In genomic region chrX:74270902-74271551, GRCm38 (mm10) we compare ENCODE assay signal across 8 mouse cellular contexts. TPM values are rescaled to one million over a fixed set of nuclear protein-coding genes. Genes with fewer than 3 reads are reported as not detected.
DNase-seq lines count a peak whose midpoint lies in the region; ATAC-seq and TF ChIP-seq lines count a peak whose summit lies in the region.

No protein-coding gene starts in this region.

- WGBS in hindbrain, embryonic 12.5 days = 14% methylated on average over 27 of the region's 27 CpGs
- 15% methylated on average over 27 of the region's 27 CpGs for WGBS in midbrain, postnatal 0 days

- H3K4me2 ChIP-seq in hindbrain, embryonic 12.5 days (replicated peaks) = peak overlapping the region; percentile 59
- peak overlapping the region; percentile 55 for H3K4me2 ChIP-seq in midbrain, postnatal 0 days (ENCODE audit: low read depth, low read length, poor library complexity, severe bottlenecking)

- peak; percentile 45 for DNase-seq in cerebellum, adult 9-11 months
- DNase-seq in cerebellum, adult 11 months = no peak
- DNase-seq in MN1 (ENCODE audit: low spot score) = peak; percentile 62
- peak; percentile 45 for DNase-seq in liver
- peak; percentile 51 for DNase-seq in midbrain, postnatal 0 days (ENCODE audit: low spot score)
- DNase-seq in right cerebral cortex, postnatal 36 days (ENCODE audit: low spot score in 2 of 2) = no peak

- no peaks in the 10 kb centered on the region for H3K27me3 ChIP-seq in hindbrain, embryonic 12.5 days
- H3K27me3 ChIP-seq in midbrain, postnatal 0 days (ENCODE audit: insufficient read depth, low read length) = no peaks in the 10 kb centered on the region

- H3K27ac ChIP-seq in hindbrain, embryonic 12.5 days = peak overlapping the region; percentile 48
- H3K27ac ChIP-seq in midbrain, postnatal 0 days (ENCODE audit: low read depth, low read length) = peak overlapping the region; percentile 57; the same call in 1 of the 2 replicates

- peaks cover 6% of the 10 kb centered on the region; the same call in 1 of the 2 replicates for H3K4me1 ChIP-seq in hindbrain, embryonic 12.5 days
- no peaks in the 10 kb centered on the region for H3K4me1 ChIP-seq in midbrain, postnatal 0 days (ENCODE audit: insufficient read depth, low read length)

- peak; percentile 37 for ATAC-seq in erythroblast, adult 5-6 weeks (replicated peaks; ENCODE audit: low FRiP score, poor library complexity, severe bottlenecking)
- no peak for ATAC-seq in hindbrain, embryonic 12.5 days (ENCODE audit: low FRiP score)
- no peak for ATAC-seq in midbrain, postnatal 0 days (ENCODE audit: low FRiP score)

- H3K9me3 ChIP-seq in hindbrain, embryonic 12.5 days (replicated peaks) = no peaks in the 10 kb centered on the region; the same call in 1 of the 2 replicates
- no peaks in the 10 kb centered on the region for H3K9me3 ChIP-seq in midbrain, postnatal 0 days (ENCODE audit: low read length)

- H3K9ac ChIP-seq in hindbrain, embryonic 12.5 days = peak overlapping the region; percentile 77
- H3K9ac ChIP-seq in midbrain, postnatal 0 days (replicated peaks; ENCODE audit: low read length, poor library complexity, severe bottlenecking) = peak overlapping the region; percentile 48

- peaks cover 3% of the 10 kb centered on the region; the same call in 1 of the 2 replicates for H3K36me3 ChIP-seq in hindbrain, embryonic 12.5 days
- no peaks in the 10 kb centered on the region; the same call in 1 of the 2 replicates for H3K36me3 ChIP-seq in midbrain, postnatal 0 days (ENCODE audit: insufficient read depth, low read length)

- peak; percentile 18; the same call in 1 of the 2 replicates for TF ChIP-seq CTCF in midbrain, postnatal 0 days (IDR thresholded peaks at IDR 0.05)

- H3K4me3 ChIP-seq in hindbrain, embryonic 12.5 days = peak overlapping the region; percentile 51
- H3K4me3 ChIP-seq in midbrain, postnatal 0 days (ENCODE audit: low read depth, low read length) = peak overlapping the region; percentile 49

RNA-seq across cellular contexts. Expression of gene Rpl10, which starts 0.4 kb away (rescaled TPM):
- 743 and 770 TPM in 2 replicates for total RNA-seq in erythroblast, adult 5-6 weeks (2015; ENCODE audit: low replicate concordance)
- total RNA-seq in erythroblast, adult 5-6 weeks (2017; ENCODE audit: low replicate concordance) = 310 and 397 TPM in 2 replicates
- 520 and 550 TPM in 2 replicates for polyA plus RNA-seq in hindbrain, embryonic 12.5 days (2016; fragmentation: Nextera tagmentation; extraction: Ambion mirVana)
- total RNA-seq in midbrain, postnatal 0 days (2014; rRNA removed) = 2,035 and 2,080 TPM in 2 replicates
- polyA plus RNA-seq in midbrain, postnatal 0 days (2015; fragmentation: Nextera tagmentation; extraction: Ambion mirVana) = 390 and 408 TPM in 2 replicates

RNA-seq across cellular contexts. Expression of gene Taz, which starts 10.7 kb away (rescaled TPM):
- total RNA-seq in erythroblast, adult 5-6 weeks (2015; ENCODE audit: low replicate concordance) = 11.5 and 29.0 TPM in 2 replicates
- 7.2 and 24.5 TPM in 2 replicates for total RNA-seq in erythroblast, adult 5-6 weeks (2017; ENCODE audit: low replicate concordance)
- polyA plus RNA-seq in hindbrain, embryonic 12.5 days (2016; fragmentation: Nextera tagmentation; extraction: Ambion mirVana) = 80.2 and 85.6 TPM in 2 replicates
- total RNA-seq in midbrain, postnatal 0 days (2014; rRNA removed) = 44.4 and 49.2 TPM in 2 replicates
- 65.9 and 69.8 TPM in 2 replicates for polyA plus RNA-seq in midbrain, postnatal 0 days (2015; fragmentation: Nextera tagmentation; extraction: Ambion mirVana)

RNA-seq across cellular contexts. Expression of gene Dnase1l1, which starts 11.1 kb away (rescaled TPM):
- 27.9 and 29.0 TPM in 2 replicates for total RNA-seq in erythroblast, adult 5-6 weeks (2015; ENCODE audit: low replicate concordance)
- total RNA-seq in erythroblast, adult 5-6 weeks (2017; ENCODE audit: low replicate concordance) = 17.3 and 29.3 TPM in 2 replicates
- polyA plus RNA-seq in hindbrain, embryonic 12.5 days (2016; fragmentation: Nextera tagmentation; extraction: Ambion mirVana) = 6.3 and 6.5 TPM in 2 replicates
- 3.8 and 7.5 TPM in 2 replicates for total RNA-seq in midbrain, postnatal 0 days (2014; rRNA removed)
- polyA plus RNA-seq in midbrain, postnatal 0 days (2015; fragmentation: Nextera tagmentation; extraction: Ambion mirVana) = 3.0 and 3.3 TPM in 2 replicates

RNA-seq across cellular contexts. Expression of gene Emd, which starts 16.5 kb away (rescaled TPM):
- 26.3 and 29.0 TPM in 2 replicates for total RNA-seq in erythroblast, adult 5-6 weeks (2015; ENCODE audit: low replicate concordance)
- total RNA-seq in erythroblast, adult 5-6 weeks (2017; ENCODE audit: low replicate concordance) = 5.7 and 25.5 TPM in 2 replicates
- polyA plus RNA-seq in hindbrain, embryonic 12.5 days (2016; fragmentation: Nextera tagmentation; extraction: Ambion mirVana) = 17.0 and 18.2 TPM in 2 replicates
- 58.0 and 70.0 TPM in 2 replicates for total RNA-seq in midbrain, postnatal 0 days (2014; rRNA removed)
- 16.3 and 18.2 TPM in 2 replicates for polyA plus RNA-seq in midbrain, postnatal 0 days (2015; fragmentation: Nextera tagmentation; extraction: Ambion mirVana)

RNA-seq across cellular contexts. Expression of gene Flna, which starts 21.4 kb away (rescaled TPM):
- 103 and 133 TPM in 2 replicates for total RNA-seq in erythroblast, adult 5-6 weeks (2015; ENCODE audit: low replicate concordance)
- total RNA-seq in erythroblast, adult 5-6 weeks (2017; ENCODE audit: low replicate concordance) = 189 and 215 TPM in 2 replicates
- 253 and 262 TPM in 2 replicates for polyA plus RNA-seq in hindbrain, embryonic 12.5 days (2016; fragmentation: Nextera tagmentation; extraction: Ambion mirVana)
- total RNA-seq in midbrain, postnatal 0 days (2014; rRNA removed) = 219 and 282 TPM in 2 replicates
- 52.8 and 54.8 TPM in 2 replicates for polyA plus RNA-seq in midbrain, postnatal 0 days (2015; fragmentation: Nextera tagmentation; extraction: Ambion mirVana)

Comparison
In these comparisons a context has a peak if more than half of its experiments do, and no peak if none do; other contexts are left out.
1. DNase-seq: peak in cerebellum, adult 9-11 months (single experiment), MN1 (single experiment), liver (single experiment) and midbrain, postnatal 0 days (single experiment); none in cerebellum, adult 11 months (single experiment) and right cerebral cortex, postnatal 36 days (0 of 2).